Mouse (Mus musculus) megakaryocyte-erythroid progenitor cell, adult 5 weeks (primary cell): ENCODE results near the gene Cbx2. TPM values are rescaled to one million over a fixed set of nuclear protein-coding genes. Genes with fewer than 3 reads are reported as not detected.

Source experiments
- polyA plus RNA-seq: library from polyadenylated mRNA; stranded (reverse); fragments of >175 nt; gene quantifications from 2 replicates; pipeline ENCODE4 v1.2.3, GENCODE M21; 2012

Gene Cbx2
- polyA plus RNA-seq = 5.2 and 7.9 TPM in 2 replicates

DNA sequence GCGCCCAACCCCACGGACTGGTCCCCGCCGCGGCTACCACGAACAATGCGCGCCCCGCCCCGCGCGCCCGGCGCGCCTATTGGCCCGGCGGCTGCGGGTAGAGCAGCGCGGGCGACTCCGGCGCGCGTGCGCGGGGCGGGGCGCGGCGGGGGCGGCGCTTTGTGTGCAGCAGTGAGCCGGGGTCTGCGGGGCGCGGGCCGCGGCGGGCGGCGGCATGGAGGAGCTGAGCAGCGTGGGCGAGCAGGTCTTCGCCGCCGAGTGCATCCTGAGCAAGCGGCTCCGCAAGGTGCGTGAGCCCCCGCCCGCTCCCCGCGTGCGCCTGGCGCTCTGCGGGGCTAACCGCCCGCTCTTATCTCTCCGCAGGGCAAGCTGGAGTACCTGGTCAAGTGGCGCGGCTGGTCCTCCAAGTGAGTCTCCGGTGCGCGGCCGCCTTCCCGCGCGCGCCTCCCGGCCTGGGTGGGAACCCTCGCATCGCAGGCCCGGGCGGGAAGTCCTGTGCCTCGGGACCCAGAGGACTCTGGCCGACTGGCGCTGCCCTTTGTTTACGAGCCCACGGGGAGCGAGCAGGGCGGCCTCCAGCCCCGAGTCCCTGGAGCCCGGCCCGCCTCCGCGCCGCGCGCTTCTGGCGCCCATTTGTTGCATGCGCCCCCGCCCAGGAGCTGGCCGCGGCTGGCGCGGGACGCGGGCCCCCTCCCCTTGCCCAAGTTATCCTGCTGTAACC is at the start of gene Cbx2:
Cbx2 (plus strand) TSS at position 68 of the 721 bp plus-strand sequence.

DNA sequence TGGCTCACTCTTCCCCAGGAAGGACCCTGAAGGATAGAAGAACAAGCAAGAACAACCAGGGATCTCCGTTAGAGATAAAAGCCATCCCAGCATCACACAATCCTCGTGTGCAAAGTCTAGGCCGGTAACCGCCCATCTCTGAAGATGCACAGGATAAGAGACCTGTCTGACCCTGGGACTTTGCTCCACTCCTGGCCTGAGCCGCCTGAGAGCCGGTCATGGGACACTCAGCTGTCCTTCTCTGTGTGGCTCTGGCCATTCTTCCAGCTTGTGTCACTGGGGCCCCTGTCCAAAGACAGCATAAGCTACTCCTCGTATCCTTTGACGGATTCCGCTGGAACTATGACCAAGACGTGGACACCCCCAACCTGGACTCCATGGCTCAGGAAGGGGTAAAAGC is 34.8 kb upstream of the Cbx2 start, which contains the start of gene Enpp7:
Enpp7 (plus strand) TSS at position 190 of the 400 bp plus-strand sequence.

DNA sequence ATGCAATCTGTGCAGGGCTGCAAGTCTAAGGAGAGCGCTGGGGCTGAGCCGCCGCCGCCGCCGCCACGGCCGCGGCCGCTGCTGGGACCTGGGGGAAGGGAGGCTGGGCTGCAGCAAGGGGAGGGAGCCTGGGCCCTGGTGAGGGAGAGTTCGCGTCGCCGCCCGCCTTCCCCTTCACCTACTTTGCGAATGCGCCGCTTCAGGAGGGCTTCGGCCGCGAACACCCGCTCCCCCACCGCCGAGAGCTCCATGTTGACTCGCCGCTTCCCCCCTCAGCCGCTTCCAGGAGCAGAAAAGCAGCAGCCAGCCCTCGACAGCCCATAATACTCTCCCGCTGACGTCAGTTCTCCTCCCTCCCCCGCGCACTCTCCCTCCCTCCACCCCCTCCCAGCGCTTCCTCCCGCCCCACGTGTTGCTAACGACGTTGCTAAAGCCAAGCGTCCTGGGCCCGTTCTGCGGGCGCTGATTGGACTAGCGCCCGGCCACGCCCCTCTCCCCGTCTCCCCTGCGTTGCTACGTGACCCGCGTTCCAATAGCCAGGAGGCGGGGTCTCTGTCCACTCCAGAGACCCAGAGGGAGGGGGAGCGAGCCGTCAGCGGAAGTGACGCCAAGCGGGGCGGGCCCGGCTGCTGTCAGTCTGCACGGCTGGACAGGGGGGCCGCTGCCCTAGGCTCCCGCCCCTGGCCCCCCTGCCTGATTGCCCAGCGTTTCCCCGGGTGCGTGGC is 18.0 kb downstream of the Cbx2 start, which contains the start of gene Cbx8:
Cbx8 (minus strand) TSS at position 370 of the 725 bp plus-strand sequence.

Other genes with a start within 250 kb of the Cbx2 start
- gene Rbfox3, start 111.4 kb upstream of the Cbx2 start, polyA plus RNA-seq = not detected in 2 replicates
- gene Enpp7, start 34.8 kb upstream of the Cbx2 start, polyA plus RNA-seq = not detected in 2 replicates
- gene Cbx8, start 18.0 kb downstream of the Cbx2 start, polyA plus RNA-seq = 14.2 TPM in 2 replicates
- 159 and 168 TPM in 2 replicates for gene Cbx4, start 63.3 kb downstream of the Cbx2 start, polyA plus RNA-seq
- 4.4 and 6.0 TPM in 2 replicates for gene Tbc1d16, start 205.5 kb downstream of the Cbx2 start, polyA plus RNA-seq
- gene Ccdc40, start 205.6 kb downstream of the Cbx2 start, polyA plus RNA-seq = 7.7 and 10.5 TPM in 2 replicates
- 139 and 145 TPM in 2 replicates for gene Gaa, start 244.9 kb downstream of the Cbx2 start, polyA plus RNA-seq